Mouse (Mus musculus) lung, postnatal 0 days (tissue): ENCODE measurements at regions not wholly inside any gene's neighbourhood (a gene's known extent, or its start where the extent isn't known, plus 50 kb on each side); places are given as distances from the start of the nearest gene placed in this dataset.

Experiments
- CTCF ChIP-seq: IDR thresholded peaks from 2 replicates; pipeline ENCODE4 v1.5.1; 2016; ENCODE audit warnings: antibody characterized with exemption, mild to moderate bottlenecking
- EP300 ChIP-seq: IDR thresholded peaks from 2 replicates; pipeline ENCODE4 v1.6.1; 2016; ENCODE audit warnings: antibody characterized with exemption, mild to moderate bottlenecking, control low read depth

DNA sequence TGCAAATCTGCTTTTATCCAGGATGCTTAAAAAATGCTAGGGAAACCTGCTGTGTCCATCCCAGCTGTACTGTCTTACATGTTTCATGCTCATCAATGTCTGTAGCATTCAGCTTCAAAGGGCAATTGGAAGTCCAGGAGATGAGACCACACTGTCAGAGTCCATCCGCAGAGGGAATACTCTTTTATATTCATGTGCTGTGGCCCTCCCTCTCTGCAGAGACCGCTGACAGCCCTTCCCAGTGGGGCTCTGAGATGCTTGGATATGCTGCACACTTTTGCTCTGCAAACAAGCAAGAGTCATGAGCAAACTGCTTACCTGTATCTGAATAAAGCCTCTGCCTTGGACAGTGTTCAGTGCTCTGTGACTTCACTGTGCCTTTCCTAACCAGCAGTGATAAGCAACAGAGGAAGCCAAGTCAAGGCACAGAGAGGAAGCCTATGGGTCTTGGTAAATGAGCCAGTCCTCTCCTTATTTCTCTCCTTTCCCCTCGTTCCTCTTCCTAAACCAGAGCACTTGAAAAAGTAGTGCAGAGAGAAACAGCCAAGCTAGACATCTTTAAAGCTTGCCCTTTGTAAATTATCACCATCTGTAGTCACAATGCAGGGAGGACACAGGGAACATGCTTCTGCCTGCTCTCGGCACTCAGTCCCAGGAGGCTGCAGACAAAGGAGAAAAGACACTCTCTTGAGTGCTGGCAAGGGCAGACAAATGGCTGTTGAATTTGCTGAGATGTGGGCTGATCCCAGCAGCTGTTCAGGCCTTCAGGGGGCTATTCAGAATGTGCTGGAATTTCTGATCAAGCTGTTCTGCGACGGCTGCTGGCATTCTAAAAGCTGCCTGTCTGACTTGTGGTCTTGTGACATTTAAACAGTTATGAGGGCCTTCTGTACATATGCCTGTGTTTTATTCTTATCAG is 136.2 kb upstream of the Ghitm start:
- TF ChIP-seq CTCF (no peak), EP300 (no peak)
